Mouse (Mus musculus): ENCODE measurements around the gene Tmem158. TPM values are rescaled to one million over a fixed set of nuclear protein-coding genes. Genes with fewer than 3 reads are reported as not detected.

Tmem158 gene
- total RNA-seq, 2 experiments from 2014 or later = 35.2 to 37.9 TPM

DNA sequence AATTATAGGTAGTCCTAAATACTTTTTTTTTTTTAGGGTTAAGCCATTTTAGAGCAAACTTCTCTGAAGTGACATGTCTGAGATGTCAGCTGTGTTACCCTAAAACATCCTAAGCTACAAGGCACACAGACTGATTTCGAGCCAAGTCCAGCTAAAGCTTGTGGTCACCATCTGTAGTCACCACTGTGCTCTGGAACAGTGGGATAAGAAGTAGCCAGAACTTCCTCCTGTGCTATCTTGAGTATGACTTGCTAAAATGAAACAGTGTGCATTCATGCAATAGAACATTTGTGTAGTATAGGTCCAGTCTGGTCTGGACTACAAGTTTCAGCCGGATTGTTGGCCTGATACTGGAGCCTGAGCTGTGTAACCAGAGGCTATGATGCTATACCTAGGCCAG is 14.8 kb upstream of the Tmem158 start:
- TF ChIP-seq CTCF (conservative IDR thresholded peaks at IDR 0.05) = no peak
- DNase-seq (ENCODE audit: low spot score in 2 of 2) = no peak
- Histone ChIP-seq H3K4me3 (no peak overlapping the region), H3K27ac (no peak overlapping the region)

DNA sequence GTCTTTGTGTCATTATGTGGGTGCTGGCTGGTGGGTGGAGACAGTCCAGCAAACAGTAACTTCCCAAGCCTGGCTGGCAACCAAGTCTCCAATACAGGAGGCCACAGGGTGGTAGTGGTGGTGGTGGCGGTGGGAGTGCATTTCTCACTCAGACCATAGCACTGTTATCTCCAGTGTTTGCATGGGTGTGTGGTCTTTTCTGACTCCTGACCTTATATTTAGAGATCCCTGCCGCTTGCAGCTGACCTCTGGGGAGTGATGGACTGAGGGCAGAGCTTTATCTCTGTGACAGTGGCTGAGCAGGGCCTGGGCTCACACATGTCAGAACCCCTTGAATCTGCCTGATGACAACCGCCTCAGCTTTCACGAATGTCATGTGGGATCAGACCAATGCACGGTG is 14.1 kb upstream of the Tmem158 start:
- DNase-seq (ENCODE audit: low spot score in 2 of 2) = no peak
- no peak for TF ChIP-seq CTCF (conservative IDR thresholded peaks at IDR 0.05)
- no peak overlapping the region for H3K4me3 ChIP-seq
- H3K27ac ChIP-seq = no peak overlapping the region

GRCm38 (mm10) chr9:123273876-123274275 is 13.3 kb upstream of the Tmem158 start:
- TF ChIP-seq CTCF (conservative IDR thresholded peaks at IDR 0.05) = no peak
- DNase-seq (ENCODE audit: low spot score in 2 of 2) = no peak
- H3K4me3 ChIP-seq = no peak overlapping the region
- no peak overlapping the region for H3K27ac ChIP-seq

GRCm38 (mm10) chr9:123271552-123271951 is 11.0 kb upstream of the Tmem158 start:
- Histone ChIP-seq H3K27ac (no peak overlapping the region), H3K4me3 (no peak overlapping the region)
- no peak for TF ChIP-seq CTCF (conservative IDR thresholded peaks at IDR 0.05)
- no peak for DNase-seq (ENCODE audit: low spot score in 2 of 2)

GRCm38 (mm10) chr9:123269906-123270558 is 9.5 kb upstream of the Tmem158 start:
- DNase-seq (ENCODE audit: low spot score in 2 of 2) = no peak
- TF ChIP-seq CTCF (conservative IDR thresholded peaks at IDR 0.05) = no peak
- H3K27ac ChIP-seq = no peak overlapping the region
- no peak overlapping the region for H3K4me3 ChIP-seq

GRCm38 (mm10) chr9:123259896-123260610 is 511 bp downstream of the Tmem158 start:
- Histone ChIP-seq H3K4me3 (peak overlapping the region; percentile 76), H3K27ac (peak overlapping the region; percentile 85)
- peak; percentile 5 to 29 for DNase-seq (ENCODE audit: low spot score in 2 of 2)
- TF ChIP-seq CTCF (conservative IDR thresholded peaks at IDR 0.05) = no peak

- Histone ChIP-seq H3K4me3 (peak overlapping the region; percentile 76), H3K27ac (peak overlapping the region; percentile 85)
- DNase-seq (ENCODE audit: low spot score in 2 of 2) = peak; percentile 44 to 69
- peak; percentile 81 for TF ChIP-seq CTCF (conservative IDR thresholded peaks at IDR 0.05)
Measured at GRCm38 (mm10) chr9:123259461-123259895, 1.1 kb downstream of the Tmem158 start.

GRCm38 (mm10) chr9:123258796-123259195 is 1.8 kb downstream of the Tmem158 start:
- DNase-seq (ENCODE audit: low spot score in 2 of 2) = no peak
- Histone ChIP-seq H3K4me3 (peak overlapping the region; percentile 76), H3K27ac (no peak overlapping the region)
- TF ChIP-seq CTCF (conservative IDR thresholded peaks at IDR 0.05) = peak; percentile 41

DNA sequence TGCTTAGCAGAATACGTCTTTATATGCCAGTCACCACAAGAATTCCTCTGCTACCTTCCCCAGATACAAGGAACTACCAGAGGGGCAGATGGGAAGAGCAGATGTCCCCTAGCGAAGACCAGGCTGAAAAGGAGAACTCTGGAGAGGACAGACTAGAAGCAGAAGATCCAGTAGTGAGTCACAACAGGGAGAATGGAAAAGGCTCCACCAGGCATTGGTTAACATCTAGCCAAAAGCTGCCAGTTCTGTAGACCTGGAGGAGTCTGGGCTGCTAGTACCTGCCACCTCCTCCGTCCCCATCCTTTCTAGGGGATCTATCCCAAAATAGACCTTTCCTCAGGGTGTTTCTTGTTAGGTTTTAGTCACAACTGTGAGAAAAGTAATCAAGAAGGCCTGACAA is 4.8 kb downstream of the Tmem158 start:
- DNase-seq (ENCODE audit: low spot score in 2 of 2) = no peak
- no peak for TF ChIP-seq CTCF (conservative IDR thresholded peaks at IDR 0.05)
- Histone ChIP-seq H3K27ac (no peak overlapping the region), H3K4me3 (no peak overlapping the region)

GRCm38 (mm10) chr9:123247992-123248391 is 12.6 kb downstream of the Tmem158 start:
- Histone ChIP-seq H3K4me3 (no peak overlapping the region), H3K27ac (no peak overlapping the region)
- no peak for TF ChIP-seq CTCF (conservative IDR thresholded peaks at IDR 0.05)
- DNase-seq (ENCODE audit: low spot score in 2 of 2) = no peak

- TF ChIP-seq CTCF (conservative IDR thresholded peaks at IDR 0.05) = no peak
- DNase-seq (ENCODE audit: low spot score in 2 of 2) = no peak
- Histone ChIP-seq H3K27ac (no peak overlapping the region), H3K4me3 (no peak overlapping the region)
Measured at GRCm38 (mm10) chr9:123245146-123245545, 15.4 kb downstream of the Tmem158 start.

DNA sequence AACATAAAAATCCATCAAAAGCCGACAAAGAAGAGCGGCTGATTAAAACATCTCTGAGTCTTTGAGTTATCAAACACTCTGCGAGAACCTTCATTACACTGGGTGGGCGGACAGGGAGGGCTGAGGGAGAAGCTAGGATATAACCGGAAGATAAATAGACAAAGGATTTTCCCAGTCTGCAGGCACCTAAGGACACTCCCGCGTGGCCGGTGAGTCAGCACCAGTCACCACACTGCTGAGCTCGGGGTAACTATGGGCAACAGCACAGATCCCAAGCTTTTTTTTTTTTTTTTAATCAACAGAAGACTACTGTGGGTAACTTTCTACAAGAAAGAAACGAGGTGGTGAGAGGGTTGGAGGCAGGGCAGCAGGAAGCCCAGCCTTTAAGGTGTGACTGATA is 16.6 kb downstream of the Tmem158 start:
- H3K27ac ChIP-seq = no peak overlapping the region
- DNase-seq (ENCODE audit: low spot score in 2 of 2) = peak in 1 of 2 experiments; percentile 25
- no peak for TF ChIP-seq CTCF (conservative IDR thresholded peaks at IDR 0.05)
- H3K4me3 ChIP-seq = no peak overlapping the region

DNA sequence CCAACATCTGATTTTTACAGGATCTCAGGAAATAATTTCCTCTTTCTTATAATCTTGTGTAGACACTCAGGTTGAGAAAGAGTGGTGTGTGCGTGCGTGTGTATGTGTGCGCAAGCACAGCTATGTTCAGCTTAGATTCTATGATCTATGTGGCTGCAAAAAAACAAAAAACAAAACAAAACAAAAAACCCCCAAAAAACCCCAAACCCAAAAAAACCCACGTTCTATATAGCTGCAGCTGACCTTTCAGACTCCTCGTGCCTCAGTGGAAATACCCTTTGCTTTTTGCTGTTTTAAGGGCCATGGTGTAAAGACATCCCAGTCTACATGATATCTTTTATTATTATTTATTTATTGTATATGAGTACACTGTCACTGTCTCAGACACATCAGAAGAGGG is 19.4 kb downstream of the Tmem158 start:
- H3K4me3 ChIP-seq = no peak overlapping the region
- no peak overlapping the region for H3K27ac ChIP-seq
- DNase-seq (ENCODE audit: low spot score in 2 of 2) = no peak
- no peak for TF ChIP-seq CTCF (conservative IDR thresholded peaks at IDR 0.05)

- no peak for DNase-seq (ENCODE audit: low spot score in 2 of 2)
- TF ChIP-seq CTCF (conservative IDR thresholded peaks at IDR 0.05) = no peak
- Histone ChIP-seq H3K4me3 (no peak overlapping the region), H3K27ac (no peak overlapping the region)
Measured at GRCm38 (mm10) chr9:123240751-123241150, 19.8 kb downstream of the Tmem158 start.
